Mouse (Mus musculus): ENCODE results near the gene Ubap1. TPM values are rescaled to one million over a fixed set of nuclear protein-coding genes. Genes with fewer than 3 reads are reported as not detected.

Gene Ubap1
- polyA plus RNA-seq, 1 experiment = 28.5 TPM

GRCm38 (mm10) chr4:41320971-41321370 lies 27.8 kb upstream of the Ubap1 start:
- no peak overlapping the region for H3K4me3 ChIP-seq (replicated peaks)
- H3K4me1 ChIP-seq = peaks cover 53% of the 10 kb centered on the region
- TF ChIP-seq FLI1 (IDR thresholded peaks at IDR 0.05; ENCODE audit: low read length) = no peak
- no peak for TF ChIP-seq GATA1 (IDR thresholded peaks at IDR 0.05; ENCODE audit: borderline replicate concordance, low read length)
- H3K36me3 ChIP-seq (replicated peaks; ENCODE audit: low read length) = peaks cover 5% of the 10 kb centered on the region
- no peaks in the 10 kb centered on the region for H3K9me3 ChIP-seq
- H3K27me3 ChIP-seq (replicated peaks) = no peaks in the 10 kb centered on the region

DNA sequence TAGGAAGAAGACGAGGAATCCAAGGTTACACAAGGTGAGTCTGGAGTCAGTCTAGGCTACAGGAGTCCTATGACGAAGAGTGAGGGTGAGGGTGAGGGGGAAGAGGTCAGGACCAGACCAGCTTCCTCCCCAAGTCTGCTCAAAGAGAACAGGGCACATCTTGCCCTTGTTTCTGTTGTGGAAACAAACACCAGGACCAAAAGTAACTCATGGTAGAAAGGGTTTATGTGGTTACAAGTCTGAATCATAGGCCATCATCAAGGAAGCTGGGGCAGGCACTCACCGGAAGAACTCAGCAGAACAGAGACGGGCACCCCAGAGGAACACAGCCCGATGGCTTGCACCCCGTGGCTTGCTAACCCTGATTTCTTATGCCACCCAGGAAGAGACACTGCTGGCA lies 21.9 kb upstream of the Ubap1 start:
- Histone ChIP-seq H3K27me3 (replicated peaks) (no peaks in the 10 kb centered on the region), H3K36me3 (replicated peaks; ENCODE audit: low read length) (peaks cover 10% of the 10 kb centered on the region), H3K4me1 (peaks cover 72% of the 10 kb centered on the region), H3K4me3 (replicated peaks) (no peak overlapping the region), H3K9me3 (peaks cover 5% of the 10 kb centered on the region; the same call in 1 of the 2 replicates)
- TF ChIP-seq FLI1 (IDR thresholded peaks at IDR 0.05; ENCODE audit: low read length) (no peak), GATA1 (IDR thresholded peaks at IDR 0.05; ENCODE audit: borderline replicate concordance, low read length) (no peak)

- Histone ChIP-seq H3K4me1 (peaks cover 72% of the 10 kb centered on the region), H3K9me3 (peaks cover 5% of the 10 kb centered on the region; the same call in 1 of the 2 replicates)
- no peak for TF ChIP-seq GATA1 (IDR thresholded peaks at IDR 0.05; ENCODE audit: borderline replicate concordance, low read length)
Observed at GRCm38 (mm10) chr4:41329481-41329880, 19.3 kb upstream of the Ubap1 start.

DNA sequence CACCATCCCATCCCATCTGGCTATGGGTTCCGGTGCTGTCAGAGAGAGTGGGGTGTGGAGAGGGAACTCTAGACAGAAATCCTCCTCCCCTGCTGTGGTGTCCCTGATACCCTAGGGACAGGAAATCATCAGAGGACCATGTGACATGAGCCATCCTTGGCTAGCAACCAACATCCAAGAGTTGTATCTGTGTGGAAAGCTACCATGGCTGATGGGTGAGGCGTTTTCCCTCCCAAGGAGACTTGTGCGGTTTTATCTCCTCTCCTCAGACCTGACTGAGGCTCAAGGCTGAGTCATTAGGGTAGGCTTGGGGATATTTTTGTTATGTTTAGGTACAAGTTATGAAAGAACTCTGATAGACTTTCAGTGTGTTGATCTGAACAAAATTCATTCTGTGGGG lies 17.7 kb upstream of the Ubap1 start:
- TF ChIP-seq FLI1 (IDR thresholded peaks at IDR 0.05; ENCODE audit: low read length) = no peak
- TF ChIP-seq GATA1 (IDR thresholded peaks at IDR 0.05; ENCODE audit: borderline replicate concordance, low read length) = peak; percentile 42; the same call in 1 of the 3 replicates
- Histone ChIP-seq H3K4me1 (peaks cover 62% of the 10 kb centered on the region), H3K9me3 (peaks cover 5% of the 10 kb centered on the region; the same call in 1 of the 2 replicates), H3K27me3 (replicated peaks) (no peaks in the 10 kb centered on the region), H3K4me3 (replicated peaks) (peak overlapping the region; percentile 85), H3K36me3 (replicated peaks; ENCODE audit: low read length) (peaks cover 4% of the 10 kb centered on the region)

More at GRCm38 (mm10) chr4:41329481-41329880, 19.3 kb upstream of the Ubap1 start:
- Histone ChIP-seq H3K27me3 (replicated peaks) (no peaks in the 10 kb centered on the region), H3K4me3 (replicated peaks) (peak overlapping the region; percentile 59), H3K36me3 (replicated peaks; ENCODE audit: low read length) (peaks cover 10% of the 10 kb centered on the region)

GRCm38 (mm10) chr4:41331698-41332421 lies 16.9 kb upstream of the Ubap1 start:
- Histone ChIP-seq H3K36me3 (replicated peaks; ENCODE audit: low read length) (peaks cover 4% of the 10 kb centered on the region), H3K4me3 (replicated peaks) (peak overlapping the region; percentile 48), H3K27me3 (replicated peaks) (no peaks in the 10 kb centered on the region), H3K9me3 (peaks cover 5% of the 10 kb centered on the region; the same call in 1 of the 2 replicates), H3K4me1 (peaks cover 60% of the 10 kb centered on the region)
- TF ChIP-seq GATA1 (IDR thresholded peaks at IDR 0.05; ENCODE audit: borderline replicate concordance, low read length) (no peak), FLI1 (IDR thresholded peaks at IDR 0.05; ENCODE audit: low read length) (no peak)

DNA sequence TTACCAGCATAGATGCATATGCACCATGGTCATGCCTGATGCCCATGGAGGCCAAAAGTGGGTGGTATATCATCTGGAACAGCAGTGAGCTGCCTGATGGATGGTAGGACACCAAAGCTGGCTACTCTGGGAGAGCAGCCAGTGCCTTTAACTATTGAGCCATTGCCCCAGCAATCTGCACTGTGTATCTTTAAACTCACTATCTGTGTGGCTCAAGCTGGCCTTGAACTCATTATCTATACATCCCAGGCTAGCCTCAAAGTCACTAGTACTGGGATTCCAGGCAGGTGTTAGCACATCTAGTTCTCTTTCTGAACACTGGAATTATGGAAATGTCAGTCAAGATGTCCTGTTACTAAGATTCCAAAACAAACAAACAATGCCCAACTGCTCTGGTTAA lies 12.2 kb upstream of the Ubap1 start:
- H3K36me3 ChIP-seq (replicated peaks; ENCODE audit: low read length) = no peaks in the 10 kb centered on the region
- H3K27me3 ChIP-seq (replicated peaks) = no peaks in the 10 kb centered on the region
- TF ChIP-seq FLI1 (IDR thresholded peaks at IDR 0.05; ENCODE audit: low read length) = no peak
- no peak for TF ChIP-seq GATA1 (IDR thresholded peaks at IDR 0.05; ENCODE audit: borderline replicate concordance, low read length)
- no peak overlapping the region for H3K4me3 ChIP-seq (replicated peaks)
- H3K4me1 ChIP-seq = peaks cover 19% of the 10 kb centered on the region
- H3K9me3 ChIP-seq = no peaks in the 10 kb centered on the region

- Histone ChIP-seq H3K27me3 (replicated peaks) (no peaks in the 10 kb centered on the region), H3K4me1 (peaks cover 7% of the 10 kb centered on the region), H3K4me3 (replicated peaks) (no peak overlapping the region), H3K36me3 (replicated peaks; ENCODE audit: low read length) (no peaks in the 10 kb centered on the region), H3K9me3 (no peaks in the 10 kb centered on the region)
- no peak for TF ChIP-seq GATA1 (IDR thresholded peaks at IDR 0.05; ENCODE audit: borderline replicate concordance, low read length)
- TF ChIP-seq FLI1 (IDR thresholded peaks at IDR 0.05; ENCODE audit: low read length) = no peak
Observed at GRCm38 (mm10) chr4:41340912-41341550, 7.8 kb upstream of the Ubap1 start.

GRCm38 (mm10) chr4:41346011-41346410 lies 2.8 kb upstream of the Ubap1 start:
- H3K36me3 ChIP-seq (replicated peaks; ENCODE audit: low read length) = peaks cover 2% of the 10 kb centered on the region
- H3K4me1 ChIP-seq = peaks cover 31% of the 10 kb centered on the region
- no peak for TF ChIP-seq FLI1 (IDR thresholded peaks at IDR 0.05; ENCODE audit: low read length)
- TF ChIP-seq GATA1 (IDR thresholded peaks at IDR 0.05; ENCODE audit: borderline replicate concordance, low read length) = no peak
- no peaks in the 10 kb centered on the region for H3K9me3 ChIP-seq
- no peak overlapping the region for H3K4me3 ChIP-seq (replicated peaks)
- no peaks in the 10 kb centered on the region for H3K27me3 ChIP-seq (replicated peaks)

GRCm38 (mm10) chr4:41347839-41348238 lies 957 bp upstream of the Ubap1 start:
- Histone ChIP-seq H3K4me3 (replicated peaks) (peak overlapping the region; percentile 97), H3K36me3 (replicated peaks; ENCODE audit: low read length) (peaks cover 12% of the 10 kb centered on the region), H3K4me1 (peaks cover 38% of the 10 kb centered on the region), H3K9me3 (no peaks in the 10 kb centered on the region), H3K27me3 (replicated peaks) (no peaks in the 10 kb centered on the region)
- TF ChIP-seq GATA1 (IDR thresholded peaks at IDR 0.05; ENCODE audit: borderline replicate concordance, low read length) = no peak
- no peak for TF ChIP-seq FLI1 (IDR thresholded peaks at IDR 0.05; ENCODE audit: low read length)

- Histone ChIP-seq H3K27me3 (replicated peaks) (no peaks in the 10 kb centered on the region), H3K4me3 (replicated peaks) (peak overlapping the region; percentile 97), H3K4me1 (peaks cover 49% of the 10 kb centered on the region), H3K36me3 (replicated peaks; ENCODE audit: low read length) (peaks cover 15% of the 10 kb centered on the region), H3K9me3 (no peaks in the 10 kb centered on the region)
- TF ChIP-seq GATA1 (IDR thresholded peaks at IDR 0.05; ENCODE audit: borderline replicate concordance, low read length) (no peak), FLI1 (IDR thresholded peaks at IDR 0.05; ENCODE audit: low read length) (no peak)
Observed at GRCm38 (mm10) chr4:41349199-41349591, 399 bp downstream of the Ubap1 start.
